Mouse (Mus musculus): Measurements from ENCODE around the gene Cdc42ep2.
A peak's percentile ranks its signal among the peaks of the same experiment; 100 is the strongest.
"Not testable (repeated sequence)": the region's sequence is repeated elsewhere in the genome, so short reads cannot be mapped to it uniquely, and the experiment has no call there.

The Cdc42ep2 gene

DNA sequence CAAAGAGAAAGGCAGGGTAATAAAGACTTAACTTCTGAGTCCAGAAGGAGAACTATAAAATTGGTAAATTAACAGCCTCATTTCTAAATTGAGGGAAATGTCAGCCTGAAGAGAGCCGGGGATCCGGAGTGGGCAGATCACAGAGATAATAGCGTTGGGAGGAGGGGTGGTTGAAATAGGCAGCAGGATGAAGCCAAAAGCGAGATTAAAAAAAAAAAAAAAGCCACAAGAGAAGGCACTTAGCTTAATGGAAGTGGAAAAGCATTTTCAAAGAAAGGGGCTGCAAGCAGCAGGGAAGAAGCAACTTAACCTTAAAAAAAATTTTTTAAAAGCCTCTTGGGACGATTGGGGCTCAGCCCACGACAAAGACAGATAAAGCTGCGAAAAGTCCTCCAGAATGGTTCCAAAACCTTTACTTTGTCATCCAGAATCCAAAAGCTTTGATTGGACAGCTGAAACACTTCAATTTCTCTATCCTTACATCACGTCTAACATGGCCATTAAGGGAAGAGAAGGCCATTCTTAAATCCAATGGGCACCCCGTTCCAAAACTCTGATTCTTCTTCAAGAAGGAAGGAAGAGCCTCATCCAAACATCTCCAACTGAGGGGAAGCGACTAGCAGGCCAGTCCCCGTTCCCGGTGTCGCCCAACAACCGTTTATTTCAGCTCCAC lies 13.1 kb downstream of the Cdc42ep2 start:
- DNase-seq, result no peak

DNA sequence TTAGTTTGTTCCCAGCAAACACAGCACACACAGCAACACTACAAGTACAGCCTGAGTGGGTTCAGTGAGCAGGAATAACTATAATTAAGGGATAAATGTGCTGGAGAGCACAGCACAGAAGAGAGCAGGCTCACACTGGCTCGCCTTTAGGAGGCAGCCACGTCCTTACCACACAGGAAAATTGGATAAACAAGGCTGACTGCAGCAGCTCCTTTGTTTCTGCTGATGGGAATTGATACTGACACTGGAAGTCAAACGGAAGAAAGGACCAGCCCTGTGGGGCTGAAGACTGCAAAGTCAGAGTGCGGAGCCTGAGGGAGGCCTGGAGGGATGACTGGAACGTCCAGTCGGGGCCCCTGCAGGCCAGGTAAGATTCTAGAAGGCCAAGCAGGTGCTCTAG lies 14.4 kb downstream of the Cdc42ep2 start:
- DNase-seq, result no peak

DNA sequence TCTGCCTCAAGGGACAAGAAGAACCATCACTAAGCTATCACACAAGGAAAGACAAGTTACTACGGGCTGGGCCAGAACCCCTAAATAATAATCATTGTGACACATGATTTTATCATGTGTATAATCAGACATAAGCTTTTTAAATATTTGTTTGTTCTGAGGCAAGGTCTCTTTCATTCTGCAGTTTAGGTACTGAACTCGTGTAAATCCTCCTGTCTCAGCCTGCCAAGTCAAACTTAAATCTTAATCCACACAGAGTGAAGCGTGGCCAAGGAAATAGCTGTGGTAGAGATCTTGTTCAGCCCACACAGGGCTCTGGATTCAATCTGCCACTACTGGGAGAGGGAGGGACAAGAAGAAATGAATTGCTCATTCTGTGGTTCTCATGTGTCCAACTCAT lies 17.3 kb downstream of the Cdc42ep2 start:
- DNase-seq, result no peak

- peak; percentile 79 to 89 for DNase-seq
Measured at GRCm38 (mm10) chr19:5894002-5894678, 30.5 kb downstream of the Cdc42ep2 start, which contains the start of gene Tigd3. Gene Tigd3, minus strand, starts transcription at chr19:5894149.

GRCm38 (mm10) chr19:5893282-5894001 lies 31.2 kb downstream of the Cdc42ep2 start:
- DNase-seq, result no peak

- DNase-seq, result no peak
Measured at GRCm38 (mm10) chr19:5892735-5893134, 31.9 kb downstream of the Cdc42ep2 start.

DNA sequence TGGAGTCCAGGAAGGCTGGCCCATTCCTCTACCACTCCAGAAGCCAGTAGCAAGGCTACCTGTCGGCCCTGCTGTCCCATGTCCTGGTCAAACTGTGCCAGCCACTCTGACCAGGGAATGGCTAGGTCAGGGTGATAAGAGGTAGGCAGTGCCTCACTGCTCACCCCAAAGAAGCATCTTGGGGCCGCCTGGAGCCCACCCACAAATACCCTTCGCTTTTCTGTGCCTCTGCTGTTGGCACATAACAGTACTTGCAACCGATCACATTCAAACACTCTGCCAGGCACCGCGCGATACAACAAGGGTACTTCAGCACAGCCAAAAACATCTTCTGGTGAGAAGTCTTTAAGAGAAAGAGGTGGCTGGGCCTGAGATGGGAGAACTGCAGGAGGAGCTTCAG lies 32.4 kb downstream of the Cdc42ep2 start:
- DNase-seq, result no peak

- DNase-seq, result no peak
Measured at GRCm38 (mm10) chr19:5891521-5892258, 32.9 kb downstream of the Cdc42ep2 start.

- DNase-seq, result no peak
Measured at GRCm38 (mm10) chr19:5889211-5889610, 35.4 kb downstream of the Cdc42ep2 start.

DNA sequence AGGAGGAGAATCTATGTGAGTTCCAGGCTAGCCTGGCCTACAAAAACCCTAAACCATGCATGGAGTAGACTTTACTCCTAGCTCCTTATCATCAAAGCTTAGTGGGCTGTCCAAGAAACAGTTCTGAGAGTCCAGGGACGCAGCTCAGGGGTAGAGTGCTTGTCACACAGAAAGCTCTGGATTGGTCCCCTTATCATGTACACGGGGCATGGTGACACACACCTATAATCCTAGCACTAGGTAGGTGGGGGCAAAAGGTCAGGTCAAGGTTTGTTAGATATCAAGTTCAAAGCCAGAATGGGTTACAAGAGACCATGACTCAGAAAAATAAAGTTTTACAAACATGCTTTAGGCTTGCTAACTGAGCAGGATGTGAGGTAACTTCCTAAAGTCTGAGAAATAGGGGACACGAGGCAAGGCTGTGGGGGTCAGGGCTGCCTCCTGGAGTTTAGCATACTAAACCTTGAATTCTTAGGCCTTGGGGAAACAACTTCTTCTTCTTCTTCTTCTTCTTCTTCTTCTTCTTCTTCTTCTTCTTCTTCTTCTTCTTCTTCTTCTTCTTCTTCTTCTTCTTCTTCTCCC lies 37.3 kb downstream of the Cdc42ep2 start:
- DNase-seq, result no peak

DNA sequence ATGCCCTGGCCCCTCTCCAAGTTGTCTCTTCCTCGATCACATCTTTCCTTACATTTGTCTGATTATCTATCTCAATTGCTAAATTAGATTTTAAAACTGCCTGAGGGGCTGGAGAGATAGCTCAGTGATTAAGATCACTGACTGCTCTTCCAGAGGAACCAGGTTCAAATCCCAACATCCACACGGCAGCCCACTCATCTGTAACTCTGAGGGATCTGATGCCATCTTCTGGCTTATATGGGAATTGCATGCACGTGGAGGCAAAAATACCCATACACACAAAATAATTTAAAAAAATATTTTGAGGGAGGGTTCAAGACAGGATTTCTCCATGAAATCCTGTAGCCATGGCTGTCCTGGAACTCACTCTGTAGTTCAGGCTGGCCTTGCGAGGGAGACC lies 38.8 kb downstream of the Cdc42ep2 start:
- DNase-seq, result no peak

DNA sequence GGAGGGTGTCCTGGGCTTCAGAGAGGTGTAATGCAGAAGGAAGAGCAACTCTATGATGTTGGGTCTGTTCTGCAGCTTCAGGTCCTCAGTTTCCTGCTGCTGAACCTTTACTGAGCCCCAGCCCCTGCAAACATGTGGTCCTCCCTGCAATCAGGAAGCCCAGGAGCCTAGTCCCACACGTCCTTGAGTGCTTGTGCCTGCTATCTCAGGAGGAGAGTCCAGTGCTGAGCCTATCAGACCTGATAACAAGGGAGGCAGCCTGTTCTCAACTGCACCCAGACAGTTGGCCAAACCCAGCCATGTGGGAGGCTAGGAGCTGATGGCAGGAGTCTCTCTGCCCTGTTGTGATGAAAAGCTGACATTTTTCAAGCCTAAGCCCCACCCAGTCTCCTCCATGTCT lies 40.7 kb downstream of the Cdc42ep2 start:
- DNase-seq, result no peak

DNA sequence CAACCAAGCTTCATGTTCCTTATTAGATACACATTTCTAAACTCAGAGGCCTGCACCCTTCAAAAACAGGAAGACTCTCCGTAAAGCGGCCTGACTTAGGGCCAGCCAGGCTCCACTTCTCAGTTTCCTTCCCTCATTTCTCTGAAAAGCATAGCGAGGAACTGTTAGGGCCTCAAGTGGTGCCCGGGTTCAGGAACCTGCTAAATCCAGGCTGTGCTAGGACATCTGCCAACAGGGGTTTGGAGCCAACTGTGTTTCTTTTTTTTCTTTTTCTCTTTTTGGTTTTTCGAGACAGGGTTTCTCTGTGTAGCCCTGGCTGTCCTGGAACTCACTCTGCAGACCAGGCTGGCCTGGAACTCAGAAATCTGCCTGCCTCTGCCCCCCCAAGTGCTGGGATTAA lies 42.5 kb downstream of the Cdc42ep2 start:
- DNase-seq, result not testable (repeated sequence)

DNA sequence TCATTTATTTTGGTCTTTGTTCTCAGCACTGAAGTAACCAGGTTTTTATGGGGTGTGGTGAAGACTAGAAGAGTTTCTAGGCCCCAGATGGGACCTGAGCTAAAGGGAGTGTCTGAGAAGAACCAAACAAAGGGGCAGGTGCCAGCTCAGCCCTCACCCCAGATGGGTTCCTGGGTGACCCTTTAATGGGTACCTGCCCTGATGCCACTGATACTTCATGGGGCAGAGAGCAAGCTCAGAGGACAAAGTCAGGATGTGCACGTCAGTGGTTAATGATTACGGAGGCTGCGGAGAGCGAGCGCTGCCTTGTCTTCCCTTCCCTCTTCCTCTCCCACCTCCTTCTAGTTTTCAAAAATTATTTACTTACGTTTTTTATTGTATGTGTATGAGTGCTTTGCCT lies 43.5 kb downstream of the Cdc42ep2 start:
- DNase-seq, result no peak

DNA sequence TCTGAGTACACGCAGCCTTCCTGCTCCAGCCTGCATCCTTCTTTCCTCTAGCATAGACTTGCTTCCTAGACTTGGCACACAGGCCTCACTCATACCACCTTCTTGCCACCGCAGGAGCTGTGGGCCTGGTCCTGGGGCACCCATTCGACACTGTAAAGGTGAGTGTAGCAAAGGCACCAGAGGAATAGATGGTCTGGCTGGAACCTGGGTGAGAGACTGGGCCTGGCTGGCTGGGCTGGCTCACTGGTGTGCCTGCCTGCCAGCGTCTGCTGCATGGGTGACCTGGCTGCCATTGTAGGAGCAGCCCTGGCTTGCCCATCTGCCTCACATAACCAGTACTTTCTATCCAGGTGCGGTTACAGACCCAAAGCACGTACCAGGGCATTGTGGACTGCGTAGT lies 44.9 kb downstream of the Cdc42ep2 start:
- DNase-seq, result no peak

GRCm38 (mm10) chr19:5878916-5879315 lies 45.7 kb downstream of the Cdc42ep2 start:
- no peak for DNase-seq

GRCm38 (mm10) chr19:5878362-5878722 lies 46.3 kb downstream of the Cdc42ep2 start:
- no peak for DNase-seq

- DNase-seq, result peak; percentile 55 to 72
Measured at GRCm38 (mm10) chr19:5877618-5878361, 46.8 kb downstream of the Cdc42ep2 start, which contains the start of gene Slc25a45. Gene Slc25a45, plus strand, starts transcription at chr19:5877808.

GRCm38 (mm10) chr19:5874969-5875480 lies 49.6 kb downstream of the Cdc42ep2 start, which contains the start of gene Frmd8:
Gene Frmd8, minus strand, starts transcription at chr19:5875274.
- peak; percentile 88 to 93 for DNase-seq

GRCm38 (mm10) chr19:5874391-5874968 lies 50.1 kb downstream of the Cdc42ep2 start:
- no peak for DNase-seq

- DNase-seq, result no peak
Measured at GRCm38 (mm10) chr19:5872931-5873556, 51.6 kb downstream of the Cdc42ep2 start.
